Mouse (Mus musculus) liver, embryonic 15.5 days (tissue): ENCODE results near the gene Gm16253. TPM values are rescaled to one million over a fixed set of nuclear protein-coding genes. Genes with fewer than 3 reads are reported as not detected.
"Not testable (repeated sequence)": the region's sequence is repeated elsewhere in the genome, so short reads cannot be mapped to it uniquely, and the experiment has no call there.

Source experiments
- ATAC-seq: fragments of 200-750 bp; cut with Nextera tagmentation; 2 replicates; pipeline ENCODE4 v1.8.0; 2017; ENCODE audit warnings: moderate number of reproducible peaks, mild to moderate bottlenecking, moderate library complexity; ENCODE audit not compliant: insufficient read depth
- H3K27ac ChIP-seq: fragments of 300-500 bp; sonication (generic); replicated peaks from 2 replicates; pipeline ENCODE4 v1.5.1; 2015; ENCODE audit warnings: mild to moderate bottlenecking, inconsistent platforms
- H3K27me3 ChIP-seq: fragments of 300-500 bp; sonication (generic); 2 replicates; pipeline ENCODE4 v1.6.1; 2015; ENCODE audit warnings: mild to moderate bottlenecking, inconsistent platforms
- H3K36me3 ChIP-seq: fragments of 300-500 bp; sonication (generic); replicated peaks from 2 replicates; pipeline ENCODE4 v1.6.1; 2015; ENCODE audit warnings: moderate library complexity, mild to moderate bottlenecking, inconsistent platforms
- H3K4me1 ChIP-seq: fragments of 300-500 bp; sonication (generic); replicated peaks from 2 replicates; pipeline ENCODE4 v1.6.1; 2015; ENCODE audit warnings: inconsistent platforms
- H3K4me2 ChIP-seq: fragments of 300-500 bp; sonication (generic); 2 replicates; pipeline ENCODE4 v1.6.1; 2015; ENCODE audit warnings: moderate library complexity, mild to moderate bottlenecking, inconsistent platforms
- H3K4me3 ChIP-seq: fragments of 300-500 bp; sonication (generic); replicated peaks from 2 replicates; pipeline ENCODE4 v1.5.1; 2015; ENCODE audit warnings: mild to moderate bottlenecking, inconsistent platforms
- H3K9ac ChIP-seq: fragments of 300-500 bp; sonication (generic); 2 replicates; pipeline ENCODE4 v1.6.1; 2015; ENCODE audit warnings: moderate library complexity, mild to moderate bottlenecking, inconsistent platforms
- H3K9me3 ChIP-seq: fragments of 300-500 bp; sonication (generic); replicated peaks from 2 replicates; pipeline ENCODE4 v1.6.1; 2016; ENCODE audit warnings: inconsistent platforms
- WGBS: fragments of 180-500 bp; shearing (Covaris S2); methylation state at CpG from one replicate; pipeline ENCODE4 v1.1.7; 2015; ENCODE audit warnings: mixed read lengths; ENCODE audit not compliant: insufficient replicate concordance; 5-methylcytosine and 5-hydroxymethylcytosine counted together
- polyA plus RNA-seq: library from polyadenylated mRNA; unstranded; fragments of >200 nt; fragmentation: Nextera tagmentation; extraction: Ambion mirVana; gene quantifications from 2 replicates; pipeline ENCODE4 v1.2.1, GENCODE M21; 2015

Gene Gm16253
- polyA plus RNA-seq, 1 experiment from 2014 or later, result 0.17 TPM

DNA sequence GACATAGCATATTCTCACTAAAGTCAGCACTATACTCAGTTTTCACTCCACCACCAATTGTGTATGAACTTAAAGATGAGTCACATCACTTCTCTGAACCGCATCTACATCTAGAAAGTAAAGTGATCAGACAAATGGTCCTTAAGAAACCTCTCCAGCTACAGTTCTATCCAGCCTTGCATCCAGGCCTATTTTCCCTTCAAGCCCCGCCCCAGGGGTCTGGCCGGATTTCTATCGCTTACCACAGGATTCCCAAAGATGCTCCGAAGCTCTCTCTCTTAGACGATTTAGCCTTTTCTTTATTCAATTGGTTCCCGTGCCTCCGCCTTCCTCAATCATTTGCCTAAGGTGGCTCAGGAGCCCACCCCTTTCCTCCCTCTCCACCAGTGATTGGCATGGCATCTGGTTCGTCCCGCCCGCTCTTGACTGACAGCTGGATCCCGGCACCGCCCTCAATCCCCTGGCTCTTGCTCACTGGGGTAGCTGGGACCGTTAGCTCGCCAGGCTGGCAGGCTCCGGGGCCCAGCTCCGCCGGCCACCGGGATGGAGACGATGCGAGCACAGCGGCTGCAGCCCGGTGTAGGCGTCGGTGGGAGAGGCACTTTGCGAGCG, 24.0 kb downstream of the Gm16253 start, which contains the start of gene Lix1l:
Lix1l (plus strand) TSS at position 511 of the 612 bp plus-strand sequence.
- peak within 1 kb of the TSS; percentile 64 for H3K4me3 ChIP-seq
- 2% methylated on average over 27 of the region's 27 CpGs for WGBS
- ATAC-seq, result peak; percentile 87
- peak within 1 kb of the TSS; percentile 52; the same call in 1 of the 2 replicates for H3K9ac ChIP-seq
- no peaks in the 10 kb centered on the region for H3K36me3 ChIP-seq
- peak within 1 kb of the TSS; percentile 51; the same call in 1 of the 2 replicates for H3K27ac ChIP-seq
- H3K27me3 ChIP-seq, result peaks cover 85% of the 10 kb centered on the region
- no peaks in the 10 kb centered on the region for H3K9me3 ChIP-seq
- H3K4me2 ChIP-seq, result peak within 1 kb of the TSS; percentile 85
- H3K4me1 ChIP-seq, result peaks cover 43% of the 10 kb centered on the region

DNA sequence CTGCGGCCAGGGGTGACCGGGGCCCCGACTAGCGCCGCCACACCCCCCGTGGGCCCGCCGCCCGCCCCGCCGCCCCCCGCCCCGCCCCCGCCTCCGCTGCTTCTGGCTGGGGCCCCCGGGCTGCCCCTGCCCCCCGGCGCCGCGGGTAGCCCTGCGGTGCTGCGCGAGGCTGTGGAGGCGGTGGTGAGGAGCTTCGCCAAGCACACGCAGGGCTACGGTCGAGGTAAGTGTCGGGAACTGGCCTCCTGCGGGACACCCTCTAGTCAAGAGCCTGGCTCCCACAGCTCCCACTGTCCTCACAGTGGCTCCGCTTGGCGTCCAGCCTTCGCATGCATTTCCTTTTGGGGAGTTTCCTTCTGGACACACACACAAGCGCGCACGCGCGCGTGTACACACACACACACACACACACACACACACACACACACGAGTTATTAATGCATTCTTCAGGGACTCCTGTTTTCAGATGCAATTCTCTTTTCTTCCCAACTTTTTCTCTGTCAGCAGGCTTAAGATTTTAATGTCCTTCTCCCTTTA, 24.5 kb downstream of the Gm16253 start:
- peak; percentile 55 for ATAC-seq
- H3K9ac ChIP-seq, result peak overlapping the region; percentile 52; the same call in 1 of the 2 replicates
- H3K4me3 ChIP-seq, result peak overlapping the region; percentile 64
- H3K4me1 ChIP-seq, result peaks cover 41% of the 10 kb centered on the region
- H3K27ac ChIP-seq, result peak overlapping the region; percentile 51; the same call in 1 of the 2 replicates
- H3K27me3 ChIP-seq, result peaks cover 79% of the 10 kb centered on the region
- H3K9me3 ChIP-seq, result no peaks in the 10 kb centered on the region
- WGBS, result 1% methylated on average over 38 of the region's 40 CpGs
- H3K4me2 ChIP-seq, result peak overlapping the region; percentile 85
- H3K36me3 ChIP-seq, result no peaks in the 10 kb centered on the region

- Histone ChIP-seq H3K9ac (no peak overlapping the region), H3K9me3 (no peaks in the 10 kb centered on the region), H3K4me1 (peaks cover 33% of the 10 kb centered on the region), H3K4me2 (peak overlapping the region; percentile 85), H3K27me3 (peaks cover 71% of the 10 kb centered on the region), H3K4me3 (peak overlapping the region; percentile 64), H3K36me3 (no peaks in the 10 kb centered on the region), H3K27ac (no peak overlapping the region)
- 42% methylated on average over 10 of the region's 10 CpGs for WGBS
- no peak for ATAC-seq
Measured at GRCm38 (mm10) chr3:96601941-96602703, 25.3 kb downstream of the Gm16253 start.

GRCm38 (mm10) chr3:96602704-96603084, 25.9 kb downstream of the Gm16253 start:
- Histone ChIP-seq H3K4me2 (peak overlapping the region; percentile 85), H3K27me3 (peaks cover 65% of the 10 kb centered on the region), H3K4me1 (peaks cover 27% of the 10 kb centered on the region), H3K36me3 (no peaks in the 10 kb centered on the region), H3K9ac (no peak overlapping the region), H3K27ac (no peak overlapping the region), H3K4me3 (no peak overlapping the region), H3K9me3 (no peaks in the 10 kb centered on the region)
- no peak for ATAC-seq
- 44% methylated on average over 5 of the region's 5 CpGs for WGBS

DNA sequence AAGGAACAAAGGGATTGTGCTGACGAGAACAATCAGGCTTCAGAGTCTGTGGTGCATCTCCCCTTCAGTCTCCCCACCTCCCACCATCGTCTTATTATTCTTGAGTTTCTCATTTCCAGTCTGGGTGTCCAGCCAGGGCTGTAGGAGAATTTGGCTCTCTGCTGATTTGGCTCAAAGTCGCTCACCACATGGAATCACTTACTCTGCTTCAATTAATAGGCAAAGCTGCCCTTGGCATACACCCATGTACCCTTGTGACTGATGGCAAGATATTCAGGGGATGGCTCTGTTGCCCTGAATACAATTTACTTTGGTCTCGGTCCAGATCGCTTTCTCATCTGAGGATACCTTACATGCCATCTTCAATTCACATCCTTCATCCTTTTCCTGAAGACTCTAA, 26.5 kb downstream of the Gm16253 start:
- no peak overlapping the region for H3K9ac ChIP-seq
- H3K4me3 ChIP-seq, result no peak overlapping the region
- no peaks in the 10 kb centered on the region for H3K36me3 ChIP-seq
- ATAC-seq, result no peak
- peaks cover 59% of the 10 kb centered on the region for H3K27me3 ChIP-seq
- peaks cover 21% of the 10 kb centered on the region for H3K4me1 ChIP-seq
- WGBS, result 62% methylated on average over 5 of the region's 5 CpGs
- H3K9me3 ChIP-seq, result no peaks in the 10 kb centered on the region
- H3K4me2 ChIP-seq, result no peak overlapping the region
- H3K27ac ChIP-seq, result no peak overlapping the region

GRCm38 (mm10) chr3:96606007-96606406, 29.2 kb downstream of the Gm16253 start:
- not testable (repeated sequence) for H3K4me3 ChIP-seq, H3K4me2 ChIP-seq, H3K27ac ChIP-seq, H3K9me3 ChIP-seq, ATAC-seq, H3K36me3 ChIP-seq, H3K9ac ChIP-seq
- peaks cover 10% of the 10 kb centered on the region for H3K4me1 ChIP-seq
- whole genome bisulfite sequencing, result 75% methylated on average over 4 of the region's 4 CpGs
- H3K27me3 ChIP-seq, result peaks cover 32% of the 10 kb centered on the region

- Histone ChIP-seq H3K4me2 (no peak overlapping the region), H3K9ac (no peak overlapping the region), H3K4me1 (peaks cover 4% of the 10 kb centered on the region; the same call in 1 of the 2 replicates), H3K36me3 (no peaks in the 10 kb centered on the region), H3K9me3 (no peaks in the 10 kb centered on the region), H3K27ac (no peak overlapping the region), H3K27me3 (peaks cover 26% of the 10 kb centered on the region), H3K4me3 (no peak overlapping the region)
- 57% methylated on average over 4 of the region's 4 CpGs for WGBS
- ATAC-seq, result no peak
Measured at GRCm38 (mm10) chr3:96606618-96607017, 29.8 kb downstream of the Gm16253 start.

- peaks cover 6% of the 10 kb centered on the region for H3K36me3 ChIP-seq
- 72% methylated on average over 3 of the region's 3 CpGs for WGBS
- H3K9me3 ChIP-seq, result no peaks in the 10 kb centered on the region
- no peak overlapping the region for H3K9ac ChIP-seq
- H3K27me3 ChIP-seq, result no peaks in the 10 kb centered on the region
- H3K4me1 ChIP-seq, result 0 out of 2 replicates have a peak, but pooled peaks cover 3% of the 10 kb centered on the region
- no peak for ATAC-seq
- H3K27ac ChIP-seq, result no peak overlapping the region
- no peak overlapping the region for H3K4me3 ChIP-seq
- no peak overlapping the region for H3K4me2 ChIP-seq
Measured at GRCm38 (mm10) chr3:96617941-96618340, 41.2 kb downstream of the Gm16253 start.

GRCm38 (mm10) chr3:96623201-96623600, 46.4 kb downstream of the Gm16253 start:
- ATAC-seq, result no peak
- H3K27ac ChIP-seq, result no peak overlapping the region
- WGBS, result 75% methylated on average over 4 of the region's 4 CpGs
- no peak overlapping the region for H3K9ac ChIP-seq
- no peak overlapping the region for H3K4me2 ChIP-seq
- H3K36me3 ChIP-seq, result peaks cover 15% of the 10 kb centered on the region
- no peaks in the 10 kb centered on the region for H3K4me1 ChIP-seq
- H3K4me3 ChIP-seq, result no peak overlapping the region
- no peaks in the 10 kb centered on the region for H3K27me3 ChIP-seq
- no peaks in the 10 kb centered on the region for H3K9me3 ChIP-seq

- H3K27ac ChIP-seq, result peak within 1 kb of the TSS; percentile 73
- peak; percentile 97 for ATAC-seq
- H3K36me3 ChIP-seq, result peaks cover 29% of the 10 kb centered on the region
- H3K4me3 ChIP-seq, result peak within 1 kb of the TSS; percentile 84
- under 1% methylated on average over 48 of the region's 48 CpGs for WGBS
- H3K27me3 ChIP-seq, result no peaks in the 10 kb centered on the region
- H3K4me2 ChIP-seq, result peak within 1 kb of the TSS; percentile 87
- no peaks in the 10 kb centered on the region for H3K9me3 ChIP-seq
- H3K4me1 ChIP-seq, result peaks cover 41% of the 10 kb centered on the region
- peak within 1 kb of the TSS; percentile 83 for H3K9ac ChIP-seq
Measured at GRCm38 (mm10) chr3:96629729-96630600, 53.2 kb downstream of the Gm16253 start, which contains the start of gene Rbm8a. Rbm8a (plus strand) TSS chr3:96629933.
